Mouse (Mus musculus) MEL-GATA-1-ER (cell line): ENCODE measurements around the gene Aqp7.

Experiments used
- DNase-seq: peaks from one replicate; pipeline ENCODE4 v3.0.0-alpha.2; 2012; ENCODE audit warnings: low read depth; ENCODE audit errors: extremely low read depth

Gene Aqp7

DNA sequence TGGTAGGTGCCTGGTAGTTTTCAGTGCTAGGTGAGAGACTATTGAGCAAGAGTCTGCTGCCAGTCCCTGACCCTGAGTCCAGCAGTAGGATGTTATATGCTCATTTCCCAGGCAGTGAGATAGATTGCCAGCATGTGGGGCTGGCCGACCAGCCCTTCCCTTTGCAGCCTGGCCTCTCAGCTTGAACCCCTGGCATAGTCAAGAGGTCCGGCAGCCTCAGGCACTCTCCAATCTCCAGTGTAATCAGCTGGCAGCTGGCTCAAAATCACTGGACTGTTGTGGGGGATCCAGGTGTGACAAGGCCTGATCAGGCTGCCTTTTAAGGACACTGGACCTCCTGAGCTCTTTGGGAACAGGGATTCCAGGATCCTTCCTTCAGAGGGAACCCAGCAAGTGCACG, 15.4 kb upstream of the Aqp7 start:
- no peak for DNase-seq

DNA sequence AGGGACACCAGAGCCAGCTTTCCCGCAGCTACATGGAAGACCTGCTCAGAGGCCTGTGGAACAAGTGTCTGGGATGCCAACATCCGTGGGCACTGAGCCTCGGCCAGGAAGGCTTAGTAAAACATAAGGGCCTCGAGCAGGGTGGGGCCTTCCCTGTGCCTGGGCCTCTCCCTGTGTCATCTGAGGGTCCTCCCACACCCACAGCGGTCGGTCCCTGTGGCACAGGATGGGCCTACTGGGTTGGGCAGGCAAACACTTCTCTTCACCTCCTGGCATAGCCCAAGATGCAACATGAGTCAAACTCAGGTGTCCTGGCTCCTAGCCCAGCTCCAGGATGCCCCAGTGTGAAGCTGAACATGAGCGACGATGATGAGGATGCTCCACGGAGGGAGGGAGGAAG, 9.4 kb upstream of the Aqp7 start:
- DNase-seq: no peak

DNA sequence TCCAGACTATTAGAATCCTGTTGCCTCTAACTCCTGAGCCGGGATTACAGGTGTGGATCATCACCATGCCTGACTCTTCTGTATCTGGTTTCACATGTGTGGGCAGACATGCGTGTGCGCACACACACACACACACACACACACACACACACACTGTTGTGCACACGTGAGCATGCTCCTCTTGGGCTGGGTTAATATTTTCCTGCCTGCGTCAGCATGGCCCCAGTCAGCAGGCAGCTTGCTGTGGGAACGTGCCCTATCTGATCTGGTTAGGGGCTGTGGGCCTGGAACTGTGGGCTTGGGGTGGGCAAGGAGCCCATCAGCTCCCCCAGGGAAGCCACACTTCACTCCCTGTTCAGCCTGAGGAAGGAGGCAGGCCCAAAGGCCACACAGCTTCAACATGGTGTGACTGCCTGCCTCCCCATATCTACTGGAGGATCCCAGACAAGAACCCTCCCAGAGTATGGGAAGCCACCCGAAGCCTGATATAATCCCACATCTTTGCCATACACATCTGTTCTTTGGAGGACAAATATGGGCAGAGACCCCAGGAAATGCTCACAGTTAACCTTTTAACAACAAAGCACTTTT, 8.9 kb upstream of the Aqp7 start:
- no peak for DNase-seq

DNA sequence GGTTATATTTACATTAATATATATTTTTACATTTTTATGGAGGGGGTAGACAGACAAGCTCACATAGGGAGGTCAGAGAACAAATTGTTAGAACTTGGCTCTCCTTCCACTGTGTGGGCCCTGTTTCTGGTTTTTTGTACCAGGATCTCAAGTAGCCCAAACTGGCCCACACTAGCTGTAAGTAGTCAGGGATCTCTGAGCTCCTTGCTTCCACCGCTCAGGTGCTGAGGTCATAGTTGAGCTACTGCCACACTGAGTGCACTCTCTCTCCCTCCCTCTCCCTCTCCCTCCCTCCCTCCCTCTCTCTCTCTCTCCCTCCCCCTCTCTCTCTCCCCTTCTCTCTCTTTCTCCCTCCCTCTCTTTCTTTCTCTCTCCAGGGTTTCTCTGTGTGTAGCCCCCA, 8.3 kb upstream of the Aqp7 start:
- DNase-seq: no peak

DNA sequence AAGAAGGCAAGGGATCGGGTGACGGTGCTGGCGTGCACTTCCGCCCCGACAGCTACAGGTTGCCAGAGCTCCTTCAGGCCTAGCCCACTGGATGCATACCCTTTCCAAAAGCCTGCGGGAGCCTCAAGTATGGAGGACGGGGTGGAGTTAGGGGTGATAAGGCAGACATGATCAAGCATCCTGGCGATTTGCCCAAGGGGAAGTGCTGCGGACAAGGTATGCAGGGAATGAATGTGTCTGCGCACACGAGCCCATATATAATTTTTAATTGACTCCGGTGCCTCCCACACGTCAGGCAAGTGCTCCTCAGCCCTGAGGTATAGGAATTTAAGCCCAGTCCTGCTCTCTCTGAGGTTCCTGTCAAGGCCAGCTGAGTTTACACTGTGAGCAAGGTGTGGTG, 7.2 kb upstream of the Aqp7 start:
- DNase-seq: peak; percentile 84

DNA sequence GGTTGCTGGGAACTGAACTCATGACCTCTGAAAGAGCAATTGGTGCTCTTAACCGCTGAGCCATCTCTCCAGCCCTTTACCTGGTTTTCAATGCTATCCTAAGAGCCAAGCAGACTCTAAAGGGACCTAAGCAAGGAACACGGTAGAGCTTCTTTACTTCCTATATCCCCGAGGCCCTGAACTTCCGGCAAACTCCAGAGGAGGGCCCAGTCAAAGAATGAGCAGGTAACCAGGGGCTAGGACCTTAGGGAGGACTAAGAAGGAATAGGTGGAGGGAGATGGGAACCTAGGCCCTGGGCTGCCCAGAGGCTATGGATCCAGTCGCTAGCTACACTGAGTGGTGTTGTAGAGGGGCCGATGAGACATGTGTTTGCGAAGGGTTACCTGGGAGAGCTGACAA, 3.8 kb upstream of the Aqp7 start:
- no peak for DNase-seq

DNA sequence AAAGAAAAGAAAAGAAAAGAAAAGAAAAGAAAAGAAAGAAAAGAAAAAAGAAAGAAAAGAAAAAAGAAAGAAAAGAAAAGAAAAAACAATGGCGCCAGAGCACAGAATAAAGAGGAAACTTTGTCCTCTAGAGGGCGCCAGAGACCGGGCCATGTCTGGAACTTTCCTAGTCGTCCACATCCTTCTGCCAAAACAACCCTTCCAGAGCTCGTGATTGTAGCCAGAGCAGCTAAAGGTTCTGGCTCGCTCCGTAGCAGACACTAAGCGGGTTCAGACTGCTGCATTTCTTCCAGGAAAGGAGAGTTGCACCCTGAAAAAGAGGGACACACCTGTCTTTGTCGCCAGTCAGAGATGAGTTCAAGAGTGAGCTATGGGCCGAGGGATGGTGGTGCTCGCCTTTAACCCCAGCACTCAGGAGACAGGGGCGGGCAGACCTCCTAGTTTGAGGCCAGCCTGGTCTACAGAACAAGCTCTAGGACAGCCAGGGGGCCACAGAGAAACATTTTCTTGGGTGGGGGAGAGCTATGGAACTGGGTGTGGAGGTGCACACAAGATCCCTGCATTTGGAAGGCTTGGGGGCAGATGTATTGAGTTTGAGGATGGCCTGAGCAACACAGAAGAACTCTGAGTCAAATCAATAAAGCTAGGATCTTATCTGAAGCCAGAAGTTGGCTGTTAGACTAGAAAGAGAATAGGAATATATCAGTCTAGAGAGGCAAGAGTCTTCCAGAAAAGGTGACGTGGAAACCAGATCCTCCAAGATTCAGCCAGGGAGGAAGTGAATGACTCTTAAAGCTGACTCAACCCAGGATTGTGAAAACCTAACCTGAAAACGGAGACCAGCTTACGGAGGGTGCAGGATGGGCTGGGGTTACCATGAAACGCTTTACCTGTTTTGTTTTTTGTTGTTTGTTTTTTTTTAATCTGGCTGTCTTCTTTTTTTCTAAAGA, 3.1 kb upstream of the Aqp7 start:
- peak; percentile 53 for DNase-seq

DNA sequence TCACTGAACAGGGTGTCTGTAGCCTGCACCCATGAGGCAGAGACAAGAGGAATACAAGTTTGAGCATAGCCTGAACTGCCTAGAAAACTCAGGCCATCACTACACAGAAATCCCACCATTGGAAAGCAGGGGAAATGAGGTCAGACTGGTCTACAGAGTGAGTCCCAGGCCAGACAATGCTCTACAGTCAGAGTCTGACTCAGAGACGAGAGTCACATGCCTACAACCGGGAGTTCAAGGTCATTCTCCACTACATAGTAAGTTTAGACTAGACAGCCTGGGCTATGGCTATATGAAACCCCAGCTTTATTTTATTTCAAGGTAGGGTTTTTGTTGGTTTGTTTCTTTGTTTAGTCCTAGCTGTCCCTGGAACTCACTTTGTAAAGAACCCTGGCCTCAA, 987 bp upstream of the Aqp7 start:
- no peak for DNase-seq

DNA sequence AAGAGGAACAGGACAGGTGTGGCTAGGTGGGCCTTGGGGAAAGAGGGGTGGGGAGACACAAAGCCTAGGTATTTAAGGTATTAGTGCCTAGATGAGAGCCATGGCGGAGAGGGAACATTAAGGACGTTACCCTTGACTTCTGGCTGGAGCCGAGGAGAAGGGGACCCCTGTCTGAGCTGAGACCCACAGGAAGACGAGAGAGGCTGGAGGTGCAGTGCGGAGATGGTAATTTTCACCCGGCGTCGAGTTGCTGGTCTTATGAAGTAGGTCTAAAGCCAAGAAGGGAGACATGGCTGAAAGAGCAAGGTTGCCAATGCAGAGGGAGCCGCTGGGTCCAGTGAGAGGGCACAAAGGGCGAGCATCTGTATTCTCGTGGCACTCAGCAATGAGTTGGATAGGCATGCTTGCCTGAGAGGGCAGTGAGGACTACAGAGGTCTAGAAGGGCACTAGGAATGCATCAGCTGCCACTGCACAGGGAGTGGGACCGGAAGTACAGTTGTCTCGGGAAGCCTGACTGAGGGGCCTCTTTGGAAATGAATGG, 1.6 kb downstream of the Aqp7 start:
- no peak for DNase-seq

DNA sequence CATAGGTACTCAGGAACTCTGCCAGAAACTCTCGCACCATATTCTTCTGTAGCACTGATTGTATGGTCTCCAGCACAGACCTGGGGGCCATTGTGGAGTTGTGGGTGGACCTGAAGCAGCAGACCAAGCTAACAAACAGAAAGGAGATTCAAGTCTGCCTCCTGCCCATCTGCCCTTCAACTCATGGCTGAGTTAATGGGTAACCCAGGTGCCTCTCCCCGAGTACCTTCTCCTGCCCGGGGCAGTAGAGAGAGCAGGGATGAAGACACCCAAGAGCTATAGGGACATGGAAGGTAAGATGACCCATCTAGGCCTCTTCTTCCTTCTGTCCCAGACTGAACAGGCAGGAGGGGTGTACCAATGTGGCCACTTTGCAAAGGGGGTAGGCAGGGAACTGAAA, 2.7 kb downstream of the Aqp7 start:
- no peak for DNase-seq

DNA sequence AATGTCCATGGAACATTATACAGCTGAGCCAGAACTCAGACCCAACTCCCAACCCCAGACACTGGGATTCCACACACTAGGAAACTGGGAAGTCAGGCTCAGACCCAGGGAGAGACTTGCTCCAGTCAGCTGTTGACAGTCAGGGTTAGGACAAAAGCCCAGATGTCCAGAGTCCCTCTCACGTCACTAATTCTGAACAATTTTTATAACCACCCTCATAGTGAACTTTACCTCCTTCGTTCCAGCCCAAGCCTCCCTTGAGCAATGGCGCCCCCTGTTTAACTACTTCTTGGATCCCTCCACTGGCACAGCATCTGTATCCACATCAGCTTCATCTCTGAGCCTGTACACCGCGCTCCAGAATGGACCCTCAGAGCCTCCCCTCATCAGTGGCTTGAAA, 4.0 kb downstream of the Aqp7 start:
- DNase-seq: no peak

DNA sequence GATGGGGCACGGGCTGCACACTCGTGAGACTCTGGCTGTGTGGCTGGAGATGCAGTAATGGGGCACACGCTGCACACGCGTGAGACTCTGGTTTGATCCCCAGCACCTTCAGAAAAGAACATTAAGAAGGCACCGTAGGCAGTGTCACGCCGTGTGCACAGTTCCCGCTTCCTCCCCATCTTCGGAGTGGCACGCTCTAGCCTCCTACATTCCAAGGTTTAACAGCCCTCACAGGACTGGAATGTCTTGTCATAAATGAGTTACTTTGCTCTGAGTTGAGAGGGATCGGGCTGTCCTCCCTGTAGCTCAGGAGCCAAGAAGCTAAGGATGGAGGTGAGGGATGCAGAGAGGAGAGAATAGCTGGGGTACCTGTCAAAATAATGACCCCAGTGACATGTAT, 5.1 kb downstream of the Aqp7 start:
- DNase-seq: no peak

DNA sequence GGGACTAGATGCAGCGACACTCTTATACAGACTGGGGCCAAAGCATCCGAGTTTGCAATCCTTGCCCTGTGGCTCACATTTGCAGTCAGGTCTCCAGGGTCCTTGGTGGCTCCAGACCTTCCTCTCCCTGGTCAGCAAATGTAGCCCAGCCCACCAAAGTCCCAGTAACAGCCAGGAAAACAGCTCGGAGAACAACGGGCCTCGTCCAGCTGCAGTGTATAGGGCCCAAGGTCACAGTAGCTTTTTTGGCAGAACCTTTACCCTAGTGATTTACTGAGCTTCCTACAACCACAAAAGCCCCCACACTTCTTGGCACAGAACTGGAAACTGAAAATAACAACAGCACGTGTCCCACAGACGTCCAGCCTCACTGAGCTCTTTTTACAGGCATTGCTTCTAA, 7.0 kb downstream of the Aqp7 start:
- DNase-seq: no peak

DNA sequence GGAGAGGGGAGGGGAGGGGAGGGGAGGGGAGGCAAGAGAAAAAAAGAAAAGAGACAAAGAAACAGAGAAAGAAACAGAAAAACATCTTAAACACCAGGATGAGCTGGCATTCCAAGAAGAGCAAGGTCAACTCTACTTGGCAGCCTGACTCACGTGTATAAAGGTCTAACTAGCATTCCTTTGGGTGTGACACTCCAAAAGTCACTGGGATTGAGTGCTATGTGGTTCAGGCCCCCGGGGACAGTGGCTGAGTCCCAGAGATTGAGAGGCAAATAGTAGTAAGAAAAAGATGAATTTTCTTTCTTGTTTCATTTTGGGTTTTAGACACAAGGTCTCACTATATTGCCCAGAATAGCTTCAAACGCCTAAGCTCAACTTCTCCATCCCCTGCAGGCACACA, 10.0 kb downstream of the Aqp7 start:
- DNase-seq: no peak

DNA sequence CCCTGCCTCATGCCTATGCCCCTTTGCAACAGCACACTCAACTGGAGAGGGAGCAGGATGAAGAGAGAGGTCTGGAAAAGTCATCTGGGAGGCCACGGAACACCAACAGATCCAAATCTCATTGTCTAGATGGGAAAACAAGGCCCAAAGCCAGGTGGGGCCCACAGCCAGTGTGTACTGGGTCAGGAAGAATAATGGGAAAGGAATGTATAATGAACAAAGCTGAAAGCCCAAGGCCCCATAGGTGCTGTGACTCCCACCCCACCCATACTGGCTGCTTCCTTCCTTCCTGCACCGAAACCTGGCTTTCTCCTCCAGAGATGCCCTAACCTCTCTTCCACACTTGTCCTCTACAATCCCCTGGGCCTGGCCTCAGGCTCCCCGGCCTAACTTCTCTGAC, 16.7 kb downstream of the Aqp7 start:
- DNase-seq: no peak

DNA sequence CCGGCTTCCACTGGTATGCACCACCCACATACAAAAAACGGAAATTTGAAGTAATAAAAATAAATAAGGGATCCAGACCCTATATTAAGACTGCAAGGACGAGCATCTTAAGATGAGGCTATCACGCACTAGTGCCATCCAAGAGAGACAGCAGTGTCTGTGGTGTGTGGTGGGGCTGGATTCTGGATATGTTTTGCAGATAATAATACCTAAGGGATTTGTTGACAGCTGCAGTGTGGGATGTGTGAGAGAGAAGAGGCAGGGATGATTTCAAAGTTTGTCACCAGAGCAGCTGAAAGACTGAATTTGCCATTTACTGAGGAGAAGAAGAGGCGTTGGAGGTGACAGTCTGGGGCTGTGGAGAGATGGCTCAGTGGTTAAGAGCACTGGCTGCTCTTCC, 18.6 kb downstream of the Aqp7 start:
- DNase-seq: no peak

DNA sequence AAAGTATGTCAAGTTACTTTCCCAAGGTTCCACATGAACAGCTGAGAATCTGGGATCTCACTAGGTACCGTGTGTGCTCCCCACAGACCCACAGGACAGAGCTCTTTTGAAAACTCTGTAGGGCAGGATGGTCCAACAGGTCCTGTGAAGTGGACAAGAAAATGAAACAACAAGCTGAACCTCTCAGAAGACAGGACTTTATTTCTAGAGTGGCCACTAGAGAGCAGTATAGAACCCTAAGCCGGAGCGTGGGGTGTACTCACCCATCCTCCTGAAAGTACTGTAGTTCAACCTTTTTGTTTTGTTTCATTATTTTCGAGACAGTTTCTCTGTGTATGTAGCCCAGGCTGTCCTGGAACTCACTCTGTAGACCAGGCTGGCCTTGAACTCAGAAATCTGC, 19.7 kb downstream of the Aqp7 start:
- DNase-seq: peak; percentile 26

DNA sequence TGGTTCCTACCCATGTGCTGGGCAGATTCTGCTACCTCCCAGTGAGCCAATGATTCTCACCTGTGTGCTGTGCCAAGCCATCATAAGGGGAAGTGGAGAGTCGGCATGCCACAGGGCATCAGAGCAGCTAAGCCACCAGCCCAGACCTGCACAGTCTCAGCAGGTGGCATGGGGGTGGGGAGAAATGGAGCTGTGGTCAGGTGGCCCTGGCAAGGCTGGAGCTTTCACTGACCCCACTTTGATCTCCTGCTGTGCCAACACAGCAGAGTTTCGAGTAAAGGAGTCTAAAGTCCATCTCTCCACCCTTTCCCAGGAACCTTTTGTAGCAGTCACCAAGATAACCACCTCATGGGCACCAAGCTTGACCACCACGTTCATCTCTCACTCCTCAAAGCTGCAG, 20.1 kb downstream of the Aqp7 start:
- no peak for DNase-seq

DNA sequence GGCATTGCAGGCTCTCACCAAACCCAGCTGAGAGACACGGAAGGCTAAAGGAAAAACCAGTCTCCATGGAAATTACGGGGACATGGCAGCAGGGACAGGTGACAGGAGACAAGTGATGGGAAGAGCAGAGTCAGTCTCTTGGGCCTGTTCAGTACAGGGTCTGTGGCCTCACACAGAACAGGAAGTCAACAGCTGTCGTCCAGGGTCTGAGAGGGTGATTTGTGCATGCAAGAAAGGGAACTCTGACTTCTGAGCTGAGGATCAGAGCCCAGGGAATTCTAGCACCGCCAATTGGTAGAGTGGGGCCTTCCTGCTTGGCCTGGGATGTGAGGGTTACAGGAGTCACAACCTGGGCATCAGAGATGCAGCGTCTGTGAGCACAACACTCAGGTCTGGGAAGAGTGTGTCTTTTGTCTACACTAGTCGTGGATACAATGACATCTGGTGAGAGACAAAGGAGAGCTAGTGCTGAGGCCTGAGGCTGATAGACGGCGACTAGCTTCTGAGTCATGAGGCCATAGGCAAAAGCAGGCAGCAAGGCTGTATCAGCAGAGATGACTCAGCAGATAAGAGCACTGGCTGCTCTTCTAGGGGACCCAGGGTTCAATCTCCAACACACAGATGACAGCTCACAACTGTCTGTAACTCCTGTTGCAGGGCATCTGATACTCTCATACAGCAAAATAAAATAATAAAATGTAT, 21.7 kb downstream of the Aqp7 start:
- no peak for DNase-seq

DNA sequence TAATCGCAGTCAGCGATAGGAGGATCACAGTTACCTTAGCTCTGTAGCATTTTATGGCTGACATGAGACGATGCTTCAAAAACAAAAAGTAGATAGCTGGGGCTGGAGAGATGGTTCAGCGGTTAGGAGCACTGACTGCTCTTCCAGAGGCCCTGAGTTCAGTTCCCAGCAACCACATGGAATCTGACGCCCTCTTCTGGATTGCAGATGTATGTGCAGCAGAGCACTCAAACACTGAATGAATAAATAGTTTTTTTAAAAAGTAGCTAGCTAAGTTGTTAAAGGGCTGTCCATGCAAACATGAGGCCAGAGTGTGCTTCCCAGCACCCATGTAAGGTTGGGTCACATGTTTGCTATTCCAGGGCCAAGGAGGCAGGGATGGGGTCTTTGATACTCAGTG, 26.8 kb downstream of the Aqp7 start:
- no peak for DNase-seq

DNA sequence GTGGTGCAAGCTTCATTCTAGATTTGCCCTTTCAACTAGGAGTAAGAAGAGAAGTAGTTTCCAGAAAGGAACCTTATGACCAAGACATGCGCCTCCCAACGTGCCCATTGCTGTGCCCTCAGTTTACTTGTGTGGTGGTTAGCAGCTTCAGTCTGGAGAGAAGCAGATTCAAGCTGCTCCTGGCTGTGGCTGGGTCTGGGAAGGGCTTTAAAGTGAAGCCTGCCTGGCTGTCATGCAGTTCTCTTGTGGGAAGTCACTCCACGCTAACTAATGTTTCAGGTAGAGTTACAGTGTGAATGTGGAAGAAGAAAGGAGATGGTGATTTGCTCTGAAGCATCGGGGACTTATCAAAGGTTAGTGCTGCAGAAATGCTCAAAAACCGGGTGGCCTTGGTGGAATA, 32.1 kb downstream of the Aqp7 start:
- no peak for DNase-seq

DNA sequence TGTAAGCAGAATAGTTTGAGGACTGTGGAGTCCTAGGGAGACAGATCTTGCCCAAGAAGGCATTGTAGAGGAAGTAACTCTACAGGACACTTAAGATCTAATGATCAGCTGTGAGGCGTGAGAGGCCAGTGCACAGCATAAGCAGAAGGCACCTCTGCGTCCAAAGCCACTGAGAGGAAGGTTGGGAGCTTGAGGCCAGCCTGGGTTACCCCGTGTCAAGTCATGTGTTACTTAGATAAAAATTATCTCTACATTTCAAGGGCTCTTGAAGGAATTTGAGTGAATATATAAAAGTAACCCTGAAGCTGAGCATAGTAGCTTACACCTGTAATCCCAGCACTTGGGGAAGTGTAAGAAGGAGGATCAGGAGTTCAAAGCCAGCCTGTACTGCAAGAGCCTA, 34.6 kb downstream of the Aqp7 start:
- peak; percentile 19 for DNase-seq
